Mouse (Mus musculus) MN1 (cell line): ENCODE measurements around the gene Lfng.

Experiments
- DNase-seq: peaks from one replicate; pipeline ENCODE4 v3.0.0-alpha.2; 2016; ENCODE audit warnings: low spot score

The Lfng gene

GRCm38 (mm10) chr5:140594846-140595245, 12.3 kb upstream of the Lfng start:
- no peak for DNase-seq

- no peak for DNase-seq
Observed at GRCm38 (mm10) chr5:140596426-140596825, 10.7 kb upstream of the Lfng start.

- DNase-seq = no peak
Observed at GRCm38 (mm10) chr5:140596927-140597588, 10.1 kb upstream of the Lfng start.

GRCm38 (mm10) chr5:140597787-140598186, 9.3 kb upstream of the Lfng start:
- no peak for DNase-seq

- peak; percentile 54 for DNase-seq
Observed at GRCm38 (mm10) chr5:140599939-140600338, 7.2 kb upstream of the Lfng start.

GRCm38 (mm10) chr5:140601712-140602111, 5.4 kb upstream of the Lfng start:
- DNase-seq = no peak

- DNase-seq = no peak
Observed at GRCm38 (mm10) chr5:140602540-140602939, 4.6 kb upstream of the Lfng start.

- DNase-seq = no peak
Observed at GRCm38 (mm10) chr5:140604386-140604785, 2.7 kb upstream of the Lfng start.

GRCm38 (mm10) chr5:140605228-140605627, 1.9 kb upstream of the Lfng start:
- peak; percentile 45 for DNase-seq

GRCm38 (mm10) chr5:140606386-140606785, 734 bp upstream of the Lfng start:
- DNase-seq = no peak

GRCm38 (mm10) chr5:140607836-140608633, 915 bp downstream of the Lfng start:
- DNase-seq = peak; percentile 26

- no peak for DNase-seq
Observed at GRCm38 (mm10) chr5:140608634-140609015, 1.5 kb downstream of the Lfng start.

GRCm38 (mm10) chr5:140609511-140610272, 2.6 kb downstream of the Lfng start:
- peak; percentile 44 for DNase-seq

- peak; percentile 68 for DNase-seq
Observed at GRCm38 (mm10) chr5:140610273-140611011, 3.3 kb downstream of the Lfng start.

- peak; percentile 93 for DNase-seq
Observed at GRCm38 (mm10) chr5:140611021-140611583, 4.0 kb downstream of the Lfng start.

- DNase-seq = peak; percentile 65
Observed at GRCm38 (mm10) chr5:140611611-140612185, 4.6 kb downstream of the Lfng start.

- peak; percentile 27 for DNase-seq
Observed at GRCm38 (mm10) chr5:140612191-140612590, 5.1 kb downstream of the Lfng start.

GRCm38 (mm10) chr5:140614141-140614540, 7.0 kb downstream of the Lfng start:
- no peak for DNase-seq

- DNase-seq = no peak
Observed at GRCm38 (mm10) chr5:140614837-140615236, 7.7 kb downstream of the Lfng start.

- no peak for DNase-seq
Observed at GRCm38 (mm10) chr5:140615321-140616109, 8.4 kb downstream of the Lfng start.
